Mouse (Mus musculus) thymus, postnatal 14 days (tissue): Measurements from ENCODE around the gene Gm21915.

Experiments
- DNase-seq: peaks from one replicate; pipeline ENCODE4 v3.0.0; 2021

Gene Gm21915

GRCm38 (mm10) chr9:40671323-40671930 lies 1.0 kb downstream of the Gm21915 start:
- no peak for DNase-seq

DNA sequence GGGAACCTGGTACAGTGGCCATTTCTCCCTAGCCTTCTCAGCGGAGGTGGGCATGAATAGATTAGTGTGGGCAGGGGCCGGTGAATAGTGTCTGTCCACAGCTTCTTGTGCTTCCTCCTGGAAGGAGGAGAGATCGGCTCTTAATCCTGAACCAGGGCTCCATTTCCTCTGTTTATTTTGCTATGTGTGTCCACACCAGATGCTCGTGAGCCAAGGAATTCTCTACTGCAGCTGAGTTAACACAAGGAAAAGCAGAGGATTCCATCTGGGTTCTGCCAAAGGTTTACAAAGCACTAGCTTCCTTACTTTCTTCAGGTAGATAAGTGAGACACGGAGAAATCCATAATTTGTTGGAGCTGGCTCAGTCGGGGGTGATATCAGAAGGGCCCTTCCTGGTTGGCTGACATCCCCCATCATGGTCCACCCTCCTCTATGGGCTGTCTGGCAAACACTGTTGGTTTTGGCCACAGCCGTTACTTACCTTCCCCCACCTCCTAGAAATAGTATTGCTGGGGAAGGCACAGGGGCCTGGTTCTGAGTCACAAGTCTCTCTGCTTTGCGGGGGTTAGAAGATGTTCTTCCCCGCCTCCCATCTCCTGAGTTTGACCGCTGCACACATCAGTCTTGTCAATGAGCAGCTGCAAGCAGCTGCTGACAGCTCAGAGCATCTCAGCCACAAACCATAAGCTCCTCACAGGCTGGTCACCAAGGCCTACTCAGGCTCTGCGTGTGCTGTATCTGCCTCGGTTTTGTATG lies 5.0 kb downstream of the Gm21915 start:
- DNase-seq: no peak

- no peak for DNase-seq
Observed at GRCm38 (mm10) chr9:40678653-40679052, 8.2 kb downstream of the Gm21915 start.

GRCm38 (mm10) chr9:40685801-40686420 lies 15.5 kb downstream of the Gm21915 start, which contains the start of gene Clmp:
TSS of gene Clmp (plus strand) at chr9:40685962.
- peak; percentile 5 for DNase-seq

DNA sequence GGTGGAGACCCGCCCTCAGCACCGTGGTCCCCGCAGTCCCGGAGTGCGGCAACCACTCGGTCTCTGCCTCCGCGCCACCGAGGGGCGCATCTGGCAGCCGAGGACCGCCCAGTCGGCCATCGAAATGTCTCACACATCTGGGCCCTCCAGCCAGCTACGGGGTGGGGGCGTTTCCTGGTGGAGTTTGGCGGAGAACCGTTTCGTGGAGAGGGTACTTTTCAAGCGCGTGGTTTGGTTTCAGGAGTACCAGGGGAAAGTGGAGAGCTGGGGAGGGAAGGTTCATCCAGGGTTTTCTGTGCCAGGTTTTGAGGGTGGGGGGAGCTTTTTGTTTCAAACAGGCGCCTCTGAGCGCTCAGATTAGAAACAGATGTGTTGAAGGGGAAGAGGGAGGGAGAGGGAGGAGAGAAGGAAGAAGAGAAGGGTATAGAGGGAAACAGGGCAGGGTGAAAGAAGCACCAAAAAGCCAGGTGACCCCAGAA lies 16.0 kb downstream of the Gm21915 start:
- DNase-seq: no peak

DNA sequence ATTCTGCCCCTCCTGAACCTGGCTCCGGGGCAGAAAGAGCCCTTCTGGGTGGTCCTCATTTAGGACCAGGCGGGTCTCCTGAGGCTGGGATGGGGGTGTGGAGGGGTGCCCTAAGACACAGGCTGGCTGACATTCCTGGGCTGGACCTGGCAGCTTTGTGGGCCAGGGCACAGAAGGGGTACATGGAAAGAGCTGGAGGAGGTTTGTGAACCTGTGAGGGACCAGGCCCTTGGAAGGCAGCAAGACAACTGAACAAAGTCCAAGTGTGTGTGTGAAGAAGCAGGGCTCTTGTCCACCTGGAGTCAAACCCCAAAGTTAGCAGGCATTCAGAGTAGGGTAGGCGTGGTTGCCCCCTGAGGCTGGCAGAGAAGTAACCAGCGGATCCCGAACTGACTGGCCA lies 16.6 kb downstream of the Gm21915 start:
- no peak for DNase-seq

DNA sequence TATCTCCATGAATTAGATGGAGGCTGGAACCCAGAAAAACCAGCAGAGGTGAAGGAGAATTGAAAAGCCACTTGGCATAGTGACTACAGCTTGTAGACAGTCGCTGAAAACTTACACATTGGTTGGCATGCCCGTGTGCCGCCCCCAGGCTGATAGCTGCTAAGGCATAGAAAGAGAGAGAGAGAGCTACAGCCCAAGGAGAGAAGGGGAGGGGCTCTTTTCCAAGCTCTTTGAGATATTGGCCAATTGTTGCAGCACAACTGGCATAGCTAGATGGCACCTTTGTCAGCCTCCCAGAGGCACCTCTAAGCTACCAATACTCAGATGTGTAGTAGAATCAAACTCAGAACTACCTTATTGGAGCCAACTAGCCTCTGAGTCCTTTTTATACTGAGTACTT lies 17.1 kb downstream of the Gm21915 start:
- DNase-seq: no peak

DNA sequence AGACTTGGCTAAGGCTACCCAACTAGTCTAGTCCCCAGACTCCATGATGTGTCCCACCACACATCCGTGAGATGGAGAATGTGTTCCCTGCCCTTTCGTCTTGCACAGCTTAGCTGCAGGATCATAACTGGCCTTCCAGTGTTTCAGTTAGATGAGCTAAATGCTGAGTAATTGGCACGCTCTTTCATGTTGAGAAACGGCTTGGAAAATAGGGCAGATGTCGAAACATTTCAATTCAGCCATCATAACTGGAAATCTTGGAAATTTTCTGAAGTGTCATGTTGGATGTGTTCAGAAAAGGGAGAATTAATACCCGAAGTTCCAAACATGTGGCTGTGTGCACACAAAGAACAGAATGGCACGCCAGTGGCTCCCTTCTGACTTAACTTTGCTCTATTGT lies 20.1 kb downstream of the Gm21915 start:
- DNase-seq: no peak

DNA sequence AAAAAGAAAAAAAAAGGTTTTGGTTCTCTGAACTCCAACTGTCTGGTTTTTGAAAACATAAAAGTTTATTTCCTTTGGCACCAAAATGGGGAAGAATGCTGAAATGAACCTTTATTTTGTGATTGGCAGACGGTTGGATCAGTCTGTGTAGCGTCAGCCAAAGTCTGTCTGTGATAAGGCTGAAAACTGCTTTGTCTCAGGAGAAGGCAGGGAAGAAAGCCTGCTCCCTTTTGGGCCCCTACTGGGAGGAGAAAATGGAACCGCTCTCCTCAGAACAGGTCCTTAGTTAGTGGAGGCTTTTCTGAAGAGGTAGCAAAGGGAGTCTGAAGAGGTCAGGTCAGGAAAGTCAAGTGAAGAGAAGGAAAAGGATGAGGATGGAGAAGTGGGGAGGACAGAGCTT lies 22.6 kb downstream of the Gm21915 start:
- no peak for DNase-seq

DNA sequence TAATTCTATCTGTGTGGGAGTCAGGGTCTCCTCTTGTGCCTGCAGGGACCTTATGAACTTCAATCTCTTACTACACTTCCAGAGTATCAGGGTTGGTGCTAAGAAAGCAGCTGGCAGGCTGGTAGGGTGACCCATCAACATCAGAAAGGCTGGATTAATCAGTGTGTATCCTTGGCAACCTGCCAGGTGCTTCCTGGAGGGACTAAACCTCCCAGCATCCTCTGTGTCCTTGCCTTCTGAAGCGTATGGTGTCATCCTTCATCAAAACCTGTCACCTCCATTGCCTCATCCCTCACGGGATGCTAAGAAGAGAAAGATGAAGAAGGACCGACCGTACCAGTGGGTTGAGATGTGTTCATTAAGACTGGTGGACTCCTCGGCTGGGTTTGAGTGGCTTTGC lies 23.4 kb downstream of the Gm21915 start:
- DNase-seq: no peak

DNA sequence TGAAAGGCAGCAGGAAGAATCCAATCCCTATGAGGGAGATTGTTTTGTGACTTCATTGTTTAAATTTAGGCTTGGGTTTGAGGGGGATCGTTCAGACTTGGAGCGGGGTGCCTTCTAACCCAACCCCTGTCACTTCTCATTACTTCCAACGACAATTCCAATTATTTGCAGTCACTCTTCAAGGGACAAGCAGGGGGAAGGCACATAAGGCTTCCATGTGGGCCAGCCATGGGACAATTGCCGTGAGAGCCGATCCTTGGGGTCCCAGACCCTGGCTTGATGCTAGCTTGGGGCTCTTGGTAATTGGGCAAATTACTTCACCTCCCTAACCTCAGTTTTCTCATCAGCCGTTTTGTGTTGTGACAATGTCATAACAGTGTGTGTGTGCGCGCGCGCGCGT lies 23.9 kb downstream of the Gm21915 start:
- no peak for DNase-seq

GRCm38 (mm10) chr9:40696086-40696485 lies 25.7 kb downstream of the Gm21915 start:
- DNase-seq: no peak

DNA sequence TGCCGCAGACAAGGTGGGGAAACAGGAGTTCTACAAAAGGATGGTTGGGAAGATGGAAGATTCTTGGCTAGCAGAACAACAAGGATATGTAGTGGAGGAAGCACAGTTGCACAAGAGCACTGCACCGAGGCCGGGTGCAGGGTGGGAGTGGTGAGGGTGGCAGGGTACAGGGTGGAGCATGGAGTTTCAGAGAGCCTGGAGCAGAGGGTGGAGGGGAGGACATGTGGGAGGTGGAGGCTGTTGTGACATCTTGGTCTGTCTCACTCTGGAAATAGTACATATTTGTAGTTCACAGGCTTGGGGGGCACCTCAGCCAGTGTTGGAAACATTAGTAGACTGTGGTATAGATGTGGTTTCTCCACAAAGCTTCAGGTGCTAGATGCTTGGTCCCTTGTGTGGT lies 28.8 kb downstream of the Gm21915 start:
- no peak for DNase-seq

GRCm38 (mm10) chr9:40700253-40700652 lies 29.8 kb downstream of the Gm21915 start:
- no peak for DNase-seq

GRCm38 (mm10) chr9:40704364-40705276 lies 34.2 kb downstream of the Gm21915 start:
- DNase-seq: no peak

- no peak for DNase-seq
Observed at GRCm38 (mm10) chr9:40708448-40709140, 38.2 kb downstream of the Gm21915 start.

- no peak for DNase-seq
Observed at GRCm38 (mm10) chr9:40709141-40709537, 38.7 kb downstream of the Gm21915 start.

DNA sequence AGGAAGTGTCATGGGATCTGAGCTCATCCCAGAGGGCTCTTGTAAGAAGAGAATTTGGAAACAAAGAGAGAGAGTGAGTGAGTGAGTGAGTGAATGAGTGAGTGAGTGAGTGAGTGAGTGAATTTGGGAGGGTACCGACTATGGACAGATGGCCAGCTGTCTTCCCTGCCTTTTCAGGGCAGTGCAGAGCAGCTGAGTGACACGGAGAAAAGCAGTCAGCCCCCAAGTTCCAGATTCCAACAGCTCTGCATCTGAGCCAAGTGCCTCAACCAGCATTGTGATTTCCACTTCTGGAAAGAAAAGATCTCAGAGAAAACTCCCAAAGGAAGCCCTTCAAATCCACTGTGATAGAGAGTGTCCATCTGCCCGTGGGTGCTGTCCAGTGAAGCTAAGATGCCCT lies 39.2 kb downstream of the Gm21915 start:
- no peak for DNase-seq

GRCm38 (mm10) chr9:40709991-40710390 lies 39.6 kb downstream of the Gm21915 start:
- DNase-seq: no peak

DNA sequence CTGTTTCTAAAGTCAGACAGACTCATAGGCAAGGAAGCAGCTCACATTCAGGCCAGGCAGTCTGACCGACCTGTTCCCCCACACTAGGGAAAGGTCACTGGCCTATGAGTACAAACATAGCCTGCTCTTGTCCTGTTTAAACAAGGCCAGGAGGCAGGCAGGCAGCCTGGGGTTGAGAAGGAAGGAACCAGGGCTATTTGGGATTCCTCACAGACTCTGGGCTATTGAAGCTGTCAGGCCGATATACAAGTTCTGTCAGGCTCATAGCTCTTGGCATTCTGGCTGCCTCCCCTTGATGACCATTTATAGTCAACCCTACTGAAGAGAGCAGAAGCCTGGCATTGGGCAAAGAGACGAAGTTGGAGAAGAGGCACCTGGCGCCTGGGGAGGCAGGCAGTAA lies 41.2 kb downstream of the Gm21915 start:
- no peak for DNase-seq

- no peak for DNase-seq
Observed at GRCm38 (mm10) chr9:40717182-40717874, 46.9 kb downstream of the Gm21915 start.

- DNase-seq: no peak
Observed at GRCm38 (mm10) chr9:40717875-40718185, 47.4 kb downstream of the Gm21915 start.
